Mouse (Mus musculus): ENCODE measurements around the gene Adam23. TPM values are rescaled to one million over a fixed set of nuclear protein-coding genes. Genes with fewer than 3 reads are reported as not detected.

Adam23 gene
- total RNA-seq (2021), result 1 to 10 TPM; 2.2 to 2.8 TPM

DNA sequence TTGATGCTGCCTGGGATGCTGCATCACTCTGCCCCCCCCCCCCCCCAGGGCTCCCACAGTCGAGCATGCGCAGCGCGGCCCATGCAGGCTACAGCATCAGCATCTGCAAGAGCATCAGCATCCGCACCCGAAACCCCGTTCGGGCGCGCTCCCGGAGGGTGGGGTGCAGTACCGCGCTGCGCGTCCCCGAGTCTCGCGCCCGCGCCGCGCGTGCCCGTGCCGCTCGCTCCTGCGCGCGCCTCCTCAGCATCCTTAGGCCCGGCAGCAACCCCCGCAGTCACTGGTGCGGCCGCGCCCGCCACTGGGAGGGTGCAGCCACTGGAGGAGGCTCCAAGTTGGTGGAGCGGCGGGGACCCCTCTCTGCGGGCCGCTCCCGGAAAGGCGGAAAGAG, at the start of gene Adam23:
Gene Adam23, plus strand, starts transcription at position 236 of the 391 bp plus-strand sequence.
- intact Hi-C loops (cut with DNase I), result no loop called here
- no peak for DNase-seq (ENCODE audit: low spot score)

DNA sequence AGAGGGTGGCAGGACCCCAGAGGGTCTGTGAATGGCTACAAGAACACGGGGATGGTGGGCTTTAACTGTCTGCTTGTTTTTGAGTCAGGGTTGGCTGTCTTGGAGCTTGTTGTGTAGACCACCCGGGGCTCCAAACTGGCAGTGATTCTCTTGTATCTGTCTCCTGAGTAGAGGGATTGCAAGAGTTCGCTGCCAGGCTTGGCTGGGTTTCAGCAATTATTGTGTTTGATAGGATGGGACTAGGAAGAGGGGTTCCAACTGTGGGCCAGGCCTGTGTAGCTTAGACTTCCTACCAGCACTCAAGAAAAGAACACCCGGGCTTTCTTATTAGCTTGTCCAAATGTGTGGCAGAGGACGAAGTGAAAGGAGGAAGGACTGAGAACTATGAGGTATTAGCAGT, 44.6 kb upstream of the Adam23 start:
- intact Hi-C loops (cut with DNase I), result no loop called here
- no peak for DNase-seq (ENCODE audit: low spot score)

DNA sequence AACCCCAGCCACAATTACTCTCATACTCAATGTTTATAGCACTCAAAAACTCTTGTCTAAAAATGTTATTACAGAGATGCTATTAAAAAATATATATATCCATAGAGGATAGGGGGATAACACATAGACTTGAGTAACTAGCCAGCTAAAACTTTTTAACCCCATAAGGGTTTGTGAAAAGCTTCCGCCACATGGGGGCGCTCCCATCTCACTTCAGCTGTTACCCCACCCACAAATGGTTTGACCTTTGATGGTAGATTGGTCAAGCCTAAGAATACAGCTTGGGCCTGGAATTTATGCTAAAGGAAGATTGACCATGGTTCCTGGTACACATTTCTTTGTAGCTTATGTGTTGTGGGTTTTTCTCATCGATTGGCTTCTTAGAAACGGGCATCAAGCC, 42.1 kb upstream of the Adam23 start:
- intact Hi-C loops (cut with DNase I), result no loop called here
- DNase-seq (ENCODE audit: low spot score), result no peak

DNA sequence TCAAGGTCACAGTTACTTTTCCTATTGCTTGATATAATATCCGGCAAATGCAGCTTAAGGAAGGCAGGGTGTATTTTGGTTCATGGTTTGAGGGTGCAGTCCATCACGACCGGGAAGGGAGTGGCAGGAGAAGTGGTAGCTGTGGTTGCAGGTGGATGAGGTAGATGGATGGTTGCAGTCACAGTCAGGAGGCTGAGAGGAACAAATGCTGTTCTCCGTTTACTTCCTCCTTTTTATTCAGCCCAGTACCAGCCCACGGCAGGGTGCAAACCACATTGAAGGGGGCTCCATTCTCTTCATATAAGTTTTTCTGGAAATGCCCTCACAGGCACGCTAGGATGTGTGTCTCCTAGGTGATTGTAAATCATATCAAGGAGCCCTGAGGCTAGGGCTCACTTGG, 37.3 kb upstream of the Adam23 start:
- intact Hi-C loops (cut with DNase I), result no loop called here
- no peak for DNase-seq (ENCODE audit: low spot score)

DNA sequence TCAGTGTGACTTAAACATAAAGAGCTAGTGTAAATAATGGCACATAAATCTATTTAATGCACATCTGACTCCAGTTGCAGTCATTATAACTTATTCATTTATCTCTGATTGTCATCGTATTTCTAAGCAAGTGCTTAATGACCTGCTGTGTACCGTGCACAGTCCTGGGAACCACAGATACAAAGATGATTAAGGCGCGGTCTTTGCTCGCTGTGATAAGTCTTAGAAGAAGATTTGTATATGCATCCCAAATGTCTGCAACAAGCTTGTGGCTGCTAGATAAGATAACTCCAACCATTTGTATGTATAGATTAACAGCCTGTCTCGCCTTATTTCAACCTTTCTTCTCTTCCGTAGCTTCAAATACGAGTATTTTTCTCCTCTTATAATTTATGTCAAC, 27.2 kb upstream of the Adam23 start:
- no peak for DNase-seq (ENCODE audit: low spot score)
- intact Hi-C loops (cut with DNase I), result no loop called here

DNA sequence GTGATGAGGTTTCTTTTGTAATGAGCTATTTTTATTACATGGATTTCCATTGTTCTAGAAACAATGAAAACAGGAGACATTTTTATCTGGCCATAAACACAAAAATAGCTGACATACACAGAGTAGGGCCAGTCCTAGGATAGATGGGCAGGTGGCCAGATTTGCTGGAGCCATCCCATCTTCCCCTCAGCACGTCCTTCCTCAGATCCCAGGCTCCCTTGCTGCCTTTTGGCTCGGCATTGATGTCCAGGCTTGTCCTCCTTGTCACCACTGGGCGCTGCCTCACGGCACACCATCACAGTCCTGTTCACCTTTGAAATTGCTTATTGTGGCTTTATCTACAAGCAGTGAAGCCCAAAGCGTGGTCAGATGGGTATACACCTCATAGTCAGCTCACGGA, 15.0 kb upstream of the Adam23 start:
- intact Hi-C loops (cut with DNase I), result no loop called here
- DNase-seq (ENCODE audit: low spot score), result no peak

DNA sequence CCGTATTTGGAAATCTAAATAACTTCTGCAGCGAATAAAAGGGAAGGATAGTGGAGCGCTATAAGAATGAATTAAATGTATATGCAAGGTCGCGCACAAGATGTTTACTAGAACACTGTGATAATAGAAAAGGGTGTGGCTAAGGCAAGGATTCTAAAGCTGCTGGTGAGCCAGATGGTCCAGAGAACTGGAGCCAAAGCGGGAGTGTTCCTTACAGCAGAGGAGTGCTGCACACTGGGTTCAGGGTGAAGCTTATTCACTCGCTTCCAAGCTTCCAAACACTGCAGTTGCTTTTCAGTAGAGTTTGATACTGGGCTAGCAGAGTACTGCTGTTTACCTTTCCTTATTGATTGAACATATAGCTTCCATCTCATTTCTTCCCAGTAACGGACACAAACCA, 14.5 kb upstream of the Adam23 start:
- DNase-seq (ENCODE audit: low spot score), result no peak

DNA sequence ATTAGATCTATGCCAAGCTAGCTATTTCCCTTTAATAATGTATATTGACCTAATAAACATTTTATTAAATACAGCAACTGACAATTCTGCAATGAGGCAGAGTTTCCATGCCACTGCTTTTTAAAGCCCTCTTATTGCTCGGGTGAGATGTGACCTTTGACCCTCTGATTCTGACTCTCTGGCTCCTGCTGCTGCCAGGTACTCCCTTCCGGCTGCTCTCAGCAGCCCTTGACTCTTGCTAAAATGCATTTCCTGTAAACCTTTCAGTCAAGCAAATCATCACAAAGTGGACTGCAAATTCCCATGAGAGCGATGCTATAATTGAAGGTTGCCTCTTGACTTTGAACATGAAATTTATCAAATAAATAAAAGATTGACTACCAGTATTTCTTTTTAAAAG, 13.8 kb upstream of the Adam23 start:
- intact Hi-C loops (cut with DNase I), result no loop called here
- DNase-seq (ENCODE audit: low spot score), result no peak

More for the DNA sequence above, 14.5 kb upstream of the Adam23 start:
- intact Hi-C loops (cut with DNase I), result no loop called here

DNA sequence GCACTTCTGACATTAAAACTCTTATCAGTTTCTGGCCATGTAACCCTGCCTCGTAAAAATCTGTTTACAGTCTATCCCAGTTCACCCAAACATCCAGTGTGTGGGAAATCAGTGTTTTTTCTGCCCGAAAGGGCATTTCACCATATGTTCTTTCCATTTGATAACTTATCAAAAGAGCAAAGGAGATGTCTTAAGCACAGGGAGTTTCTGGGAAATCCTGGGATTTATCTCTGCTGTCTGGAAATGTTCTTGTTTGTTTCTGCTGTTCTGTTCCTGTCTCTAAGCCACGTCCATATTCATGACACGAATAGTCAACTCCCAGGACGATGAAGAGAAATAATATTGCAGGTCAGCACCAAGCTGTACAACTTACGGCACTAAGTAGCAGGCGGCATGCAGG, 11.6 kb upstream of the Adam23 start:
- intact Hi-C loops (cut with DNase I), result no loop called here
- DNase-seq (ENCODE audit: low spot score), result no peak

DNA sequence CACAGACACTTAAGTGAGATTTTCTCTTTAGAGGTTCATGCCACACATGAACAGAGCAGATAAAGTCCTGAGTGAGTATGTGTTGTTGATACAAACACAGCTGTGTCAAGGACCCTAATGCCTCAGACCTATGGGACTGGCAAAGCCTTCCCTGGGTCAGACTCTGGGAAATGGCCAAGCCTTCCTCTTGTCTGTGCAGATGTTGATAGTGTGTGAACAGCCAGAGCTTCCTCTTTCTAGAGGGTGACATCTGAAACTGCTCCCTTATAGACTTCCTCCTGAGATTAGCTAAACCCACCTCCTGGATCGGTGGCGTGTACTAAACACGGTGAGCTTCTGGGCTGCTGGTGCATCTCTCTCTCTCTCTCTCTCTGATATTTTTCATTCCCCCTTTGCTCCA, 8.2 kb upstream of the Adam23 start:
- intact Hi-C loops (cut with DNase I), result no loop called here
- no peak for DNase-seq (ENCODE audit: low spot score)

DNA sequence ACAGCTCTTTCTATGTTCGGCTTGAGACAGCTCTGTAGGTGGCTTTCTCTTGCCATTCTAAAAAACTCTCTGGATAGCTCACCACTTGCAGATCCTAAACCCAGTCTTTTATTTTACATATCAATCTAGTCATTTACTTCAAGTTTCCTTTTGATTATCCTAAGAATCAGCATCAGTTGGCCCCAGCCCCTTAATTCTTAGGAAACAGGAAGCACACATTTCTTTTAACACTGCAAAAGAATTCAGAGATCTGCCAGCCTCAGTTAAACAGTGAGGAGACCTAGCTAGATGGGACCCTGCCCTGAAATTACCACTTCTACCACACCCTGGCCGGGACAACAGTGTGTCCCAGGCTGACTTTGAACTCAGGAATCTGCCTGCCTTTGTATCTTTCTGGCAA, 3.5 kb upstream of the Adam23 start:
- intact Hi-C loops (cut with DNase I), result no loop called here
- DNase-seq (ENCODE audit: low spot score), result no peak

DNA sequence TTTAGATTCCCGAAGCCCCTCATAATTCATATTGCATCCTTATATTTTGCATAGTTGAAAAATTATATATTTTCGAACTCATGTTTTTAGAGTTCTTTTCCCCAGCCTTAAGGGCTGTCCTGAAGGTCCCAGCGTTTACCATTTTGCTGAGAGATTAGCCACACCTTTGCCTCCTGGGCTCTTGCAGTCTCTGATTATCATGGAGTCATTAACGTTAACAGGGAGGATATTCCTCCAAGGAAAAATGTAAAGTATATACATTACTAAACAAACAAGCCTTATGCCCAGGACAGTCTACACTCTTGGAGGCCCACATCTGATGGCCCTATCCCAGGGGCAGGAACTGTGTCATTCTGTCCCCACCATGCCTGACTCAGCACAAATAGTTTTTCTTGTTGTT, 3.1 kb upstream of the Adam23 start:
- no peak for DNase-seq (ENCODE audit: low spot score)
- intact Hi-C loops (cut with DNase I), result no loop called here

DNA sequence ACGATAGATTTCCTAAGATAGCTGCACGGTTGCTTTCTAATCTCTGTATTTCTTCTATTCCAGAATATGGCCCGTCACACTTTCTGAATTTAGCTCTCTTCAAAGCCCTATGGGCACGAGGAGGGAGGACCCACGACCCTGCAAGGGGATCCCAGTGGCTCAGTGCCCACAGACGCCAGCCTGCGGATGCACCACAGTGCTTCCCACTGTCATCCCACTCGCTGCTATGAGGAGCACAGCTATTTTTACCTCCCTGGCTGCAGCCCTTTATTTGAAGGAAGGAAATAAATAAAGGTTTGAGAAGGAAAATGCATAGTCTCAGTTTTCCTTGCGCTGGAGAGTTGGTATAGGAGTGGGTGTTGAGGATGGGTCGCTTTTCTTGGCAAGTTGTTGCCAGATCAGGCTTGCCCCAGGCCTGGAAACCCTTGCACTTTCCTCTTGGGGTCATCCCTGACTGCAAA, 512 bp upstream of the Adam23 start:
- DNase-seq (ENCODE audit: low spot score), result no peak
- intact Hi-C loops (cut with DNase I), result no loop called here

DNA sequence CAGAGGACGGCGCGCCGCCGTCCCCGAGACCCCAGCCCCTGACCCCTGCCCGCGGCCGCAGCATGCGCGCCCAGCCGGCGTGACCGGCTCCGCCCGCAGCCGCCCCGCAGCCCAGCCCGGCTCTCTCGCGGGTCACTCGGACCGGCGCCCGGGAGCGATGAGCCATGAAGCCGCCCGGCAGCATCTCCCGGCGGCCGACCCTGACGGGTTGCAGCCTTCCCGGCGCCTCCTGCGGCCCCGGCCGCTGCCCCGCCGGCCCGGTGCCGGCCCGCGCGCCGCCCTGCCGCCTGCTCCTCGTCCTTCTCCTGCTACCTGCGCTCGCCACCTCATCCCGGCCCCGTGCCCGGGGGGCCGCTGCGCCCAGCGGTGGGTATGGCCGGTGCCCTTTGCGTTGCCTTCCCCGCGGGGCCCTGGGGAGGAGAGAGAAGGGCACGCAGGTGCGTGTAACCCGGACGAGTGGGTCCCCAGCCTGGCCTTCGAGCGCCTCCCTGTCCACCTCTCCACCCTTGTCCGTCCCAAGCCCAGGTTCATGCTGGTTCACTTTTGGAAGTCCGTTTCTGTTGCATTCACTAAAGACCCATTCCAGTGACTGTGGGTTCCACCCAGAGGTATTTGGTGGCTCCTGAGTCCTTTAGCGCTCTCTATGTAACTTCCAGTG, 485 bp downstream of the Adam23 start:
- intact Hi-C loops (cut with DNase I), result no loop called here

DNA sequence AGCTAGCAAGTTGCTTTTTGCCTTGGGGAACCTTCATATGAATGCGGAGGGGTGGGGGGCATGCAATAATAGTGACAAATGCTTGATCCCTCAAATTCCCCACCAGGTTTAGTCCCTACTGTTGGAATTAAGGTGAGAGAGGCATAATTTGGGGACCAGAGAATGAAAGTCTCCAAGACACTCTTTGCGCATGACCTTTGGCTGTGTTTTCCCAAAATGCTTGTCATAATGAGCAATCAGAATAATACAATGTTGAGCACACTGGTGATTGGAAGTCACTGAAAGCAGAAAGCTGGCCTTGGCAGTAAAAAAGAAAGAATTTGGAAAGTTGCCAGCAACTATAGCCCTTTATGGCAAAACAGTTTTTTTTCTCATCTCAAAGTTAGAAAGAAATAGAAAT, 1.0 kb downstream of the Adam23 start:
- no peak for DNase-seq (ENCODE audit: low spot score)
- intact Hi-C loops (cut with DNase I), result no loop called here

More for the DNA sequence above, 485 bp downstream of the Adam23 start:
- DNase-seq (ENCODE audit: low spot score), result no peak

DNA sequence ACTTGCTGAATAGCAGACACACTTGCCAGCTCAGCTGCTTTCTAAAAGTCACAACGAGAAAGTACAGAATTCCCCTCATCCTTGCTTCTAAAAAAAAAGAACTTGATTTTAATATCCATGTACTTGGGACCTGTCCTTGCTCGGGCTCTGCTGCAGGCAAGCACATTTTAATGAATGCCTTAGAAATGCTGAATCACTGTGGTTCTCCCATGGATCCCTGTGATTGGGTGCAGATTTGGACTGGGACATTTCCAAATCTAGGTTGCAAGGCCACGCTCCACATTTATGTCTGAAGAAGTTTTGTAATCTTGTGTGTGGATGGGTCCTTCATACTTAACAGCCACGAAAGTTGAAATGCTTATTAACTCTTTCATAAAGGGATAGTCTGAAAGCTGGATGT, 4.4 kb downstream of the Adam23 start:
- intact Hi-C loops (cut with DNase I), result no loop called here
- no peak for DNase-seq (ENCODE audit: low spot score)

DNA sequence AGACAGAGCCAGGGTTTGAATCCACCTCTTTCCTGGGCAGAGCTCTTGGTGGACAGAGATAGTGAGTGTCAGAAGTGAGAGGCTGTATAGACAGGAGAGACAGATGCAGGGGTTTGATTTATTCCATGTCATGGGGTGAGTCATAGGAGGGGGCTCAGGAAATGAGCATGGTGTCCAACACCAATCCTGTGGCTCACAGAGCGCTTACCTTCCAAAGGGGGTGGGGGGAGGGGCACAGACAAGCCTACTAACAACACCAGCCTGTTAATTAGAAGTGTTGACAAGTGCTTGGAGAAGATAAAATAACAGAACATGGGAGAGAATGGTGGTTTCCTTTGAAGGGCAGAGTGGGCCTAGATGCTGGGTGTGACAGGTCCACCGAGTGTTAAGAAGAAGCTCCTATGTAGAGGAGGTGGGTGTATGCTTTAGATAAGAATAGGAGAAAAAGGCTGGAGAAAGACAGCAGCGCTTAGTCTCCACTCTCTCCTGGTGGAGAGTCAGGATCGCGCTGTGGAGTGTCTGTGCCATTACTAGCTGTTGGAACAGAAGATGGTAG, 7.7 kb downstream of the Adam23 start:
- intact Hi-C loops (cut with DNase I), result no loop called here
- no peak for DNase-seq (ENCODE audit: low spot score)

DNA sequence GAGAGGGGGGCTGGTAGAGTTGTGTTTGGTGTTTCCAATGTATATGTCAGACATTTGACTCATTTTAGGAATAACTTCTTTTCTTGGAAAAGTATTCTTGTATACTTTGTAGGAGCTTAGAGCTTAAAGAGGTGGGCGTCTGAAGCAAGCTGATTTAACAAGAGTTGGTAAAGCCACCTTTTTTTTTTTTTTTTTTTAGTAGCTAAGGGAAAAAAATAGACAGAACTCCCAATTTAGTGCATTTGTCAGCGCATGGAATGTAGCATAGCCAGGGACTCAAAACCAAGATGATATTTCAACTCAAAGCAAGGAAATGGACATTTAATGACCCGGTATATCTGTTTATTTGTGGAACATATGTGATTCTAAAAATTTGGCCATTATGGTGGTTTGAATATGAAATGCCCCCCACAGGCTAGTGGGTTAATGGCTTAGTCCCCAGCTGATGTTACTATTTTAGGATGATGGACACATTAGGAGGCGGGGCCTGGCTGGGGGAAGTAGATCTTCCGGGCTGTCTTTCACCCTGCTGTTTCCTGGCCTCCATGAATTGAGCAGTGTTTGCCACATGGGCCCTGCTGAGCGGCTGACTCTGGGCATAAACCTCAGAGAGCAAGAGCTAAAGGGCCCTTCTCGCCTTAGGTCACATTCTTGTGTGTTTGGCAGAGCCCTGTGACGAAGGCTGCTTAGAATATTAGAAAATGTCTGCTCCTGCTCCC, 12.3 kb downstream of the Adam23 start:
- intact Hi-C loops (cut with DNase I), result no loop called here
- DNase-seq (ENCODE audit: low spot score), result no peak

DNA sequence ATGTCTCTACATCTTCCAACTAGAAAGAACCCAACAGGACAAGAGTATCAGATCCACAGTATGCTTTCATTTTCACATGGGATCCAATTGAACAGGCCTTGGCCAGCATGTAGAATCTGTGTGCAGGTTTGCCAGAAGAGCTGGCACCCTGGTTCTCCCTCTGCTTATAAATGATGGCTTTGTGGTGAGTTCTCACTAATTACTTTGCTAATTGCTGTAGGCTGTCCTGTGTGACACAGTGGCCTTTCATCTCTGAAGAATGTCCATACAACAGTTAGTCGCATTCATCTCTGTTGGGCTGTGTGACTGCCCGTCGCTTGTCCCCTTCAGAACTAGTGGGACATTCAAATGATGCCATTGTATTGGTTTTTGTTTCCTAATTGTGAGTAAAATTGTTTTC, 13.5 kb downstream of the Adam23 start:
- intact Hi-C loops (cut with DNase I), result no loop called here
- DNase-seq (ENCODE audit: low spot score), result no peak

DNA sequence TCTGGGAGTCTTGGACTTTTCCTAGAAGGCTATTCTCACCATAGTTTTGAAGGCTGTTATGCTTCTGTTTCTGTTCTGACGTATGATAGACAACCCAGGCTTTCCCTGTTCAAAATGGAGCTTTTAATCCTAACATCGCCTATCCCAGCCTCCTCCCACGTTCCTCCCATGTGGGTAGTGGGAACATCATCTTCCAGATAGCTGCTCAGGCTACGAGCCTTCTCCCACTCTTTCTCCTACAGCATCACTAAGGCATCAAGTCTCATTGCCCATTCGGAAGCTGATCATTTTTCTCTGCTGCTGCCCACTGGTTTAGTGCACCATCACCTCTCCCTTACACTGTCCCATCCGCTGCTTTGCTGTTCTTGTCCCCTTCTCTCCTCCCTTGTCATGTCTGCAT, 14.2 kb downstream of the Adam23 start:
- no peak for DNase-seq (ENCODE audit: low spot score)
- intact Hi-C loops (cut with DNase I), result no loop called here

DNA sequence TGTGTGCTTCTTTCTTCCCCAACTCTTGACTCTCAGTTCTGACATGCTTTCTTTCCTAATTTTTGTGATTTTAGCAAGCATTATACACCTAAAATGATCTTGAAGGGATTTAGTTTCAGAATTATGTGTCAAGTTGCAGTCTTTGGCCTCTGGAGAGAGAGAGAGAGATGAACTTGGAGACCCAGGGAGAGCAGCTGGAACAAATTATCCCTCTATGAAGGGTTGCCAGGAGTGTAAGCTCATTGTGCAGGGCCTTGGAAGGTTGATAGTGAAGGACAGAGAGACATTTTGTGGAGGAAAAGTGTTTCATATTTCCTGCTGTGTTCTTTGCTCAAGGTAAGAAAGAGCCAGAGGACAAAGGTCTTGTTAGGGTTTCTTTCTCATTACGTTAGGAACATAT, 18.8 kb downstream of the Adam23 start:
- no peak for DNase-seq (ENCODE audit: low spot score)
- intact Hi-C loops (cut with DNase I), result no loop called here

DNA sequence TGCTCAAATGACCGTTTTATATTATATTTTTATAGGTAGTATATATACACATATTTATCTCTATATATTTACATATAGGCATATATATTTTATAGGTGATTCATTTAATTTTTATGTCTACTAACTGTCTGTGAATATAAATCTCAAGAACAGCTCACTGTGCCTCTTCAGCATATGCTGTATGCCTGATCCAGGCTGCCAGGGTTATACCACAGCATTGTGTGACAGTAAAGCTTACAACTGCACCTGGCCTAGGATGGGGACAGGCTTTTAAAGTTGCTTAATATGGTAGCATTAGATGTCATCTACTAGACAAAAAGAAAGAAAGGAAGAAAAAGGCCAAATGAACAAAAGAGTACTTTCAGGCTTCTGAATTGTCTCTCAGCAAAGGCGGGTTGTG, 27.6 kb downstream of the Adam23 start:
- intact Hi-C loops (cut with DNase I), result no loop called here
- no peak for DNase-seq (ENCODE audit: low spot score)

All from heart, postnatal 25 days (tissue).